Mouse (Mus musculus) kidney, postnatal 4 days (tissue): ENCODE data around the gene Gm13030.
A peak's percentile ranks its signal among the peaks of the same experiment; 100 is the strongest.
"Not testable (repeated sequence)": the region's sequence is repeated elsewhere in the genome, so short reads cannot be mapped to it uniquely, and the experiment has no call there.

Source experiments
- DNase-seq, 2 experiments: peaks; one replicate each; pipeline ENCODE4 v3.0.0; 2021; ENCODE audit warnings: mixed read lengths in 2 of 2

The Gm13030 gene

DNA sequence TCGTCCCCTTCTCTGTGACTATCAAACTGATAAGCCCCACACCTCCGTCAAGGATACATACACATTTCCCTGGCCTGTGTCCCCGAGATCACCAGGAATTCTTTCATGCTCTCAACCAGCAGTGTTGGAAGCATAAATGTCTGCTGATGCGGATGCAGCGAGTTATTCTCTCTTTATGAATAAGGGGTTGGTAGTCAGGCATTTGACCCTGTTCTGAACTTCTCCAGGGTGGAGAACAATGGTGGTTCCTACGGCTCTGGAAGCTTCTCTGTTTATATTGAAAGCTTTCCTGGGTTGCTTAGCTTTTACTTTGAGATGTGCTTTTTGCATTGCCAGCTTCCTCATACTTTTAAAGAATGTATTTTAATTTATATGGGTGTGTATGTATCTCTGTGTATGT lies at the start of gene Gm13030:
TSS of gene Gm13030 (minus strand) at position 101 of the 400 bp plus-strand sequence.
- DNase-seq, result no peak

DNA sequence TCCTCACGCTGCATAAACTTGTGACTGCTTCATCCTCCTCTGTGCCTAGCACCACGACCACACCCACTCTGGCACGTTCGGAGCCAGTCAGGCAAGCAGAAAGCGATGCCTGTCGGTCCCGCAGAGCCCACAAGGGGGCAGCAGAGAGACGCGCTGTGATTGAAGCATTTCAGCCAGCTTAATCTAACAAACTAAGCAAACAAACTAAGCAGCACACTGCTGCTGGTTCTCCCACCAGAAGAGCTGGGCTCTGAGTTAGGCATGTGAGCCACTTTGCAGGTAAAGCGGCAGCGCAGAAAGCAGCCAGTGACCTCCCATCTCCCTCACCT lies 48.3 kb upstream of the Gm13030 start:
- peak; percentile 97 to 98 for DNase-seq

DNA sequence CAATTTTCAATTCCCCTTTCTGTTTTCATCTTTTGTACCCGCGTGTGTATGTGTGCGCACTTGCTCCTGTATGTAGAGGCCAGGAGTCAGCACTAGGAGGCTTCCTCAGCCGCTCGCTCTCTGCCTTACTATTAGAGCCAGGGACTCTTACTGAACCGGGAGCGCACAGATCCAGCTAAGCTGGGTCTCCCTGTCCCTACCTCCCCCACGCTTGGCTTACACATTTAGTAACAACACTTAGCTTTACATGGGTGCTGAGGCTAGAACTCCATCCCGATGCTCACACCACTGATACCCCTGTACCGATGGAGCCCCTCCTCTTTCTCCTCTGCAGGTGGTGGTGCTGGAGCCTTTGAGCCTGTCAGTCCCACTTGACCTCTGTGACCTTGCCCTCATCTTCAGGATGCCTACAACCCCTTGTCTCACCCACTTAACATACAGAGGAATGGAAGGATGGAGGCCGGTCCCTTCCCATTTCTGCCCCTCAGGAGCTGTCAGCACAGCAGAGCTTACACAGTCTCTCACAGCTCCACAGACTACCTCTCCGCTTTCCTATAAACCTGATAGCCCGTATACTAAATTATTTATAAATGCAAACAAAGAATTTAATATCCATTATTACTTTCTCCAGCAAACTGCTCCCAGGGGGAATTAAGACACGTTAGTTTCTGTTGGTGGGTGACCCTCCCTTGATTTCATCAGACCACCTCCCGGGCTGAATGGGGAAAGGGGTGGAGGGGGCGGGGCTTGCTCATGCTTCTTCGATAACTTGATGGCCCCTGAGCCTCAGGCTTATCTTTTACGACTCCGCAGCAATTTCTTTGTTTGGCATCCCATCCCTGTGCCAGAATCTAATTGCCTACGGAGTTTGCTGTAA lies 47.7 kb upstream of the Gm13030 start:
- no peak for DNase-seq

DNA sequence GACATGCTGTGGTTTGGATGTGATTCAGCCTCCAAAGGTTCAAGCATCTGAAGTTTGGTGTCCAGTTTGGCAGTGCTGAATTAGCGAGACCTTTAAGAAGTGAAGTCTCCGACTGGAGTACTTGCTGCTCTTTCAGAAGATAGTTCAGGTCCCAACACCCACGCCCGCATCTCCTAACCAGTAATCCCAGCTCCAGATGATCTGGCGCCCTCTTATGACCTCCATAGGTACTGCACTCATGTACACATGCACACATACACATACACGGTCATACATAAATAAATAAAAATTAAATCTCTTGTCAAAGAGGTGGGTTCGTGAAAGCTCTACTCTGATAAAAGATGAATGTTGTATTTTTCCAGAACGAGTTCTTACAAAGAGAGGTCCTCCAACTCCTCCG lies 43.5 kb upstream of the Gm13030 start:
- no peak for DNase-seq

DNA sequence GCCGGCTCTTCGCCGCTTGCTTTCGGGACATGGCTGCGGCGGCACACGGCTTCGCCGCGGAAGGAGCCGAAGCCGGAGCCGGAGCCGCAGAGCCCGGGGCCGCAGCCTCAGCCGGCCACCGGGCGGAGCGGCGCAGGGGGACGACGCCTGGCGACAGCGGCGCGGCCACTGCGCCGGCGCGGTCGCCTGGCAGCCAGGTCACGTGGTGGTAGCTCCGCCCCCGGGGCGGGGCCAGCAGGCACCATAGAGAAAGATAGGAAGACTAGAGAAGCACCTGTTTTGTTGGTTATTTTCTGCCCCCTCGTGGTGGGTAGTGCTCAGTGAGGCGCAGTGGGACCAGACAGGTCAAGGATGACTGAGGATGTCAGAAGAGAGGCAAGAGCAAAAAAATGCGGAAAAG lies 40.0 kb upstream of the Gm13030 start, which contains the start of gene Otud3:
TSS of gene Otud3 (minus strand) at position 149 of the 400 bp plus-strand sequence.
- DNase-seq, result peak; percentile 96 to 98

GRCm38 (mm10) chr4:138913141-138913787 lies 39.5 kb upstream of the Gm13030 start:
- peak; percentile 60 to 75 for DNase-seq

DNA sequence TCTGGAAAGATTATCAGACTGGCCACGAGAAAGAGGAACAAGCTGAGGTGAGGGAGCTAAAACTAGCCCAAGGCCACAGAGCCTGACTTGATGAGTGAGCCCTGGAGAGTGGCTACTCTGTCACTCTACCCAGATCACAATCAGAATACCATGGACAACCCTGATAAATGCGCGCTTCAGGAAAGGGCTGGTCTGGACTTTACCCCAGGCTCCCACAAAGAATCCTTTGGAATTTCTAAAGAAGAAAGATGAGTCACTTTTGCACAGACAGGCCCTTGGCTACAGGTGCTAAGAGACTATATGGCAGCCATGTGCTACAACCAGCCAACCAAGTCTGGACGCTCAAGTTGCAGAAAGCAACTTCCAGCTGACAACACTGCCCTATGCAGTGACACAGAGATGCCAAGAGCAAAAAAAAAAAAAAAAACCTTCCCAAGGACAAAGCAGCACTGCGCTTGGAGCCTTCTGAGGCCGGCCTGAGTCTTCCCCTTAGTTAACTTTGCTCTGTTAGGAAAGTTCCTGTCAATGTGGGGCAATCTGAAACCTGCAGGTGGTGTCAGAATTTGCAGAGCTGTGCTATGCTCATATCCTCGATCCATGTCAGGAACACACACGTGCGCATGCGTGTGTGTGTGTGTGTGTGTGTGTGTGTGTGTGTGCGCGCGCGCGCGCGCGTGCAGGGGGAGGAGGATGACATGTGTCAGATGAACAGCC lies 32.0 kb upstream of the Gm13030 start:
- DNase-seq, result no peak

DNA sequence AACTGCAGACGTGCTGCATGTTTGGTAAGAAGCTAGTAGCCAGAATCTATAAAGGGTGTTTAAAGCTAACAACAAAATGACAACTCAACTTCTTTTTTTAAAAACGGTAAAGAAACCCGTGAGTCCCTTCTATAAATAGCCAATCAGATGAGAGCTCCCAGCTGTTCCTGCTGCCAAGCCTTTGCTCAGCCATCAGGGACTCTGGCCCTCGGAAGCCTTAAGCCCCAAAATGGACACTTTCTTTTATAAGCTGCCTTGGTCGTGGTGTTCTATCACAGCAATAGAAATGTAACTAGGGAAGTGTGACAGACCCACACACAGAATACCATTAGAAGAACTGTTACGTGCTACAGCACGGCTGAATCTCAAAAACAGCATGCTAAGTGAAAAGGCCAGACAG lies 25.6 kb upstream of the Gm13030 start:
- no peak for DNase-seq

- DNase-seq, result not testable (repeated sequence)
Measured at GRCm38 (mm10) chr4:138893789-138894188, 20.0 kb upstream of the Gm13030 start.

- no peak for DNase-seq
Measured at GRCm38 (mm10) chr4:138892655-138893054, 18.9 kb upstream of the Gm13030 start.

GRCm38 (mm10) chr4:138889635-138890034 lies 15.9 kb upstream of the Gm13030 start:
- DNase-seq, result no peak

GRCm38 (mm10) chr4:138889165-138889564 lies 15.4 kb upstream of the Gm13030 start:
- no peak for DNase-seq

DNA sequence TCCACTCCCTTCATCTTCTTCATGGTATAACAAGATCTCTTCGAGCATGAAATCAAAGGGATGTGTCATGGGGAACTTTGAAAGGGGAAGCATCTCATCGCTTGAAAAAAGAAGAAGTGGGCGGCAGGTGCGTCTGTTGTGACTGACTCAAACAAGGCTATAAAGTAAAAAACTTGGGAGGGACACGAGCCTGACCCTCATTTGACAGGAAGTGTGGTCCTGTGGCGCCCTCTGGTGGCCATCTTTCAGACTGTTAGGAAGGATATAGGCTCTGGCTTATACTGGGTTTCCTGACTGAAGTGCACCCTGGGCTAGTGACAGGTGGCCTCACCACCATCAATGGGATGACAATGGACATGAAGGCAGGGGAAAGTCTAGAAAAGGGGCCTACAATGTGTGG lies 10.5 kb upstream of the Gm13030 start:
- DNase-seq, result peak; percentile 95 to 96

DNA sequence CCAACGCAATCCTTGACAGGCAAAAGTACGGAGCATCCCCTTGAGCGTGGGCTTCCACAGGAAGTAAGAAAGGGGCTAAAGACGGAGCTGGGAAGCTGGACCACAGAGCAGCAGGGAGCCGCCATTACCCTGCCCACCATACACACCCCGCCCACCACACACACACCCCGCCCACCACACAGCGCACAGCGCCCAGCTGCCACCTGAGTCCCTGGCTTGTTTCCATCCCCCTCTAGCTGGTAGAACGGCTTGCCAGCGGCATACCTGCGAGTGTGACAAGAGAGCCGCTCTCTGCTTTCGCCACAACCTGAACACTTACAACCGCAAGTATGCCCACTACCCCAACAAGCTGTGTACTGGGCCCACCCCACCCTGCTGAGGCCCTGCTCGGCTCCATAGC lies 8.4 kb upstream of the Gm13030 start:
- DNase-seq, result peak in 1 of 2 experiments; percentile 40

DNA sequence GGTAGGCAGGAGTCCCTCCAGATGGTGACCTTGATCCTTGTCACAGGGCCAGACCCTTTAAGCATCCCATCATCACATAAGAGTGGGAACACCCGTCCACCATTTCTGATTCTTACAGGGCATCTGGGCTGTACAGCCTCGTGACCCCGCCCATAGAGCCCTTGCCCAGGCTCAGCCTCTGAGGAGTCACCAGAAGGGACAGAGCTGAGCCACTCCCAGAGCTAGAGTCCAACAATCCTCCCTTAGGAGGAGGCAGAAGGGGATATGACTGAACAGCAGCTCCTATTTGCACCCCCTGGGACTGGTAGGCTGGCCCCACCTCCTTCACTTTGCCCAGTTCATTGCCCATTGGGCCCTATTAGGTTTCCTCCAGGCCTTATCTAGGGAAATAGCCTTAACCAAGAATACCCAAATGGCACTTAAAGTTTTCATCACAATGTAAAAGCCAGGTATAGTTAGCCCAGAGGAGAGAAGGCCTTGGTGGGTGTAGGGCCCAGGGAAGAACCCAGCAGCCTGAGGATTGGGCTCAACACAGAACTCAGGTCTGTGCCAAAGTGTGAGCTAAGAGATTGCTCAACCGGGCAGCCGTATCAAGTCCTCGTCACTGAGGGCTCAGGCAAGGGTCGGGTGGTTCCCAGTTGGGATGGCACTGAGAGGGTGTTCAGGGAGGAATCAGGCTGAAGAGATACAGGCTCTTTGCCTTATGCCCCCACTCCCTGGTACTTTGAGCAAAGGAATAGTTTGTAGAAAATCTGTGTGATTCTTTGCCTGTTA lies 7.2 kb upstream of the Gm13030 start:
- no peak for DNase-seq

- no peak for DNase-seq
Measured at GRCm38 (mm10) chr4:138879808-138880207, 6.0 kb upstream of the Gm13030 start.

DNA sequence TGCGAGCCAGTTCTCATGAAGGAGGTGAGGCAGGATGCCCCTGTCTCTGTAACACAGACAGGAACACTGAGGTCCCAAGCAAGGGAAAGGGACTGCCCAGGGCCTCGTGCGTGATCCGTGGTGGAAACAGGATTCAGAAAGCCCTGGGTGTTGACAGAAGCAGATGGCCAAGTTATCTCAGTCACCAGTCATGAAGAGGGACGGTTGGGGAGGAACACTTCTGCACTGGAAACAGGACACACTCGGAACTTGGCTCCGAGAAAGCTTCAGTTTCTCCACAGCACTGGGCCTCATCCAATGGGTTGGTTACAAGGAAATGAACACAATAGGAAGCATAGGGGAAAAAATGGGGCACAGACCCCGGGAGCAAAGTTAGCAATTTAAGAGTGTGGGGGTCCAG lies 5.0 kb upstream of the Gm13030 start:
- no peak for DNase-seq

- no peak for DNase-seq
Measured at GRCm38 (mm10) chr4:138877731-138878130, 4.0 kb upstream of the Gm13030 start, which contains the start of gene Pla2g2e. Gene Pla2g2e, plus strand, starts transcription at chr4:138877942.

GRCm38 (mm10) chr4:138875986-138876385 lies 2.2 kb upstream of the Gm13030 start:
- DNase-seq, result peak; percentile 49 to 60

DNA sequence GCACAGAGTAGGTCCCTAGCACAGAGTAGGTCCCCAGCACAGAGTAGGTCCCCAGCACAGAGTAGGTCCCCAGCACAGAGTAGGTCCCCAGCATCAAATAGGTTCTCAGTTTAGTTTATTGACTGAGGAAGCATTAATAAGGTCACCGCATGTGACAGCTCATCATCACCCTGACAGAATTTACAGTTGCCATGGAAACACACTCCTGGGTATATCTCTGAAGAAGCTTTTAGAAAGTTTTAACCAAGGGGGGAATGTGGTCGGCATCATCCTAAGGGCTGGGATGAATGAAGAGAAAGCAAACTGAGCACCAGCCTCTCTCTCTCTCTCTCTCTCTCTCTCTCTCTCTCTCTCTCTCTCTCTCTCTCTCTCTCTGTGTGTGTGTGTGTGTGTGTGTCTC lies 1.5 kb upstream of the Gm13030 start:
- not testable (repeated sequence) for DNase-seq

- DNase-seq, result peak in 1 of 2 experiments; percentile 32
Measured at GRCm38 (mm10) chr4:138868666-138869065, 5.1 kb downstream of the Gm13030 start.

GRCm38 (mm10) chr4:138866413-138866812 lies 7.4 kb downstream of the Gm13030 start:
- DNase-seq, result peak; percentile 81 to 85

DNA sequence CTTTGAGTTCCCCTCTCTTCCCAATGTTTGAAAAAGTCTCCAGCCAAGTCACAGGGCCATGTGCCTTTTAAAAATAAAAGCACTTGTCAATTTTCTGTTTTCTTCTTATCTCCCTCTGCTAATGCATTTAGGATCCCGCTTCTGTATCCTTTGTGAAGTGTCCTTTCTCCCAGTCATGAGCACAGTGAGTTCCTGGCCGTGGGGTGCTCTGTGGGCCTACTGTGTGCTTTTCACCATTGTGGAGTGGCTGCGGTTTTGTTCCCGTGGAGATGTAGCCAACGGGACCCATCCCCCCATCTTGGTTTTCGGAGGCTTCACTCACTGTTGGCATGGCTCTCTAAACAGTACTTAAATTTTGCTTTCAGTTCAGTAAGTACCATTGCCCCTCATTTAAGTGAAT lies 7.8 kb downstream of the Gm13030 start:
- DNase-seq, result no peak
